Mouse (Mus musculus) heart, embryonic 16.5 days (tissue): ENCODE measurements around the gene Tsku. TPM values are rescaled to one million over a fixed set of nuclear protein-coding genes. Genes with fewer than 3 reads are reported as not detected.

Experiments
- ATAC-seq: fragments of 200-750 bp; cut with Nextera tagmentation; replicated peaks from 2 replicates; pipeline ENCODE4 v1.8.0; 2017; ENCODE audit warnings: moderate number of reproducible peaks; ENCODE audit not compliant: insufficient read depth, low FRiP score; ENCODE audit errors: extremely low read depth
- H3K27ac ChIP-seq: fragments of 300-500 bp; sonication (generic); 2 replicates; pipeline ENCODE4 v1.5.1; 2014; ENCODE audit warnings: mild to moderate bottlenecking, low read length, control low read depth, moderate library complexity
- H3K27me3 ChIP-seq: fragments of 300-500 bp; sonication (generic); 2 replicates; pipeline ENCODE4 v1.6.1; 2014; ENCODE audit warnings: low read length, mixed read lengths; ENCODE audit not compliant: control insufficient read depth, insufficient read depth
- H3K36me3 ChIP-seq: fragments of 300-500 bp; sonication (generic); 2 replicates; pipeline ENCODE4 v1.6.1; 2014; ENCODE audit not compliant: control insufficient read depth, insufficient read depth
- H3K4me1 ChIP-seq: fragments of 300-500 bp; sonication (generic); 2 replicates; pipeline ENCODE4 v1.6.1; 2014; ENCODE audit warnings: low read length, mixed read lengths; ENCODE audit not compliant: control insufficient read depth, insufficient read depth
- H3K4me2 ChIP-seq: fragments of 300-500 bp; sonication (generic); 2 replicates; pipeline ENCODE4 v1.6.1; 2014; ENCODE audit warnings: low read depth, mild to moderate bottlenecking, control low read depth, low read length
- H3K4me3 ChIP-seq: fragments of 300-500 bp; sonication (generic); 2 replicates; pipeline ENCODE4 v1.5.1; 2014; ENCODE audit warnings: mild to moderate bottlenecking, control low read depth, low read length
- H3K9ac ChIP-seq: fragments of 300-500 bp; sonication (generic); 2 replicates; pipeline ENCODE4 v1.6.1; 2014; ENCODE audit warnings: low read length, control low read depth
- H3K9me3 ChIP-seq: fragments of 300-500 bp; sonication (generic); replicated peaks from 2 replicates; pipeline ENCODE4 v1.6.1; 2016; ENCODE audit warnings: low read length; ENCODE audit not compliant: control insufficient read depth
- WGBS: fragments of 180-500 bp; shearing (Covaris S2); extraction: QIAGEN DNeasy Blood & Tissue Kit; methylation state at CpG from one replicate; pipeline ENCODE4 v1.1.7; 2014; 5-methylcytosine and 5-hydroxymethylcytosine counted together
- polyA plus RNA-seq: library from polyadenylated mRNA; unstranded; fragments of >200 nt; fragmentation: Nextera tagmentation; extraction: Ambion mirVana; gene quantifications from 2 replicates; pipeline ENCODE4 v1.2.1, GENCODE M21; 2015

Gene Tsku
- polyA plus RNA-seq, 1 experiment from 2014 or later: 3.2 TPM

DNA sequence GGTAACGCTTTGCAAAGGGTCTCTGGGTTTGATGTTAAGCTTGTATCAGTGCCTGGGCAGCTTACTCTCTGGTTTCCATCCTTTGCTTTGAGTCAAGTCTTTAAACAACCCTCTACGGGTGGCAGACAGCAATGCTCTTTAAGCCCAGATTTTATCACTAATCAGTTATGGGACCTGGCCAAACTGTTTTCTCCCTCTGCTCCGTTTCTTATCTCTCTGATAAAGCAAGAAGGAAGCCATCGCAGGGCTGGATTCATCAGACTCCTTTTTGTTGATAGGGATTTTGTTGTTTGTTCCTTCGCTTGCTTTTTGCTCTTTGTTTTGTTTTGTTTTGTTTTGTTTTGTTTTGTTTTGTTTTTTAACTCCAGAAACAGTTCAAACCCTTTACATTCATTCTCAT, 20.8 kb downstream of the Tsku start:
- no peaks in the 10 kb centered on the region for H3K36me3 ChIP-seq
- H3K9ac ChIP-seq: no peak overlapping the region
- WGBS: 37% methylated on average over 5 of the region's 5 CpGs
- no peak overlapping the region for H3K4me2 ChIP-seq
- H3K4me1 ChIP-seq: peaks cover 3% of the 10 kb centered on the region; the same call in 1 of the 2 replicates
- H3K27ac ChIP-seq: no peak overlapping the region
- H3K9me3 ChIP-seq: no peaks in the 10 kb centered on the region
- ATAC-seq: no peak
- H3K4me3 ChIP-seq: no peak overlapping the region
- H3K27me3 ChIP-seq: peaks cover 3% of the 10 kb centered on the region; the same call in 1 of the 2 replicates

DNA sequence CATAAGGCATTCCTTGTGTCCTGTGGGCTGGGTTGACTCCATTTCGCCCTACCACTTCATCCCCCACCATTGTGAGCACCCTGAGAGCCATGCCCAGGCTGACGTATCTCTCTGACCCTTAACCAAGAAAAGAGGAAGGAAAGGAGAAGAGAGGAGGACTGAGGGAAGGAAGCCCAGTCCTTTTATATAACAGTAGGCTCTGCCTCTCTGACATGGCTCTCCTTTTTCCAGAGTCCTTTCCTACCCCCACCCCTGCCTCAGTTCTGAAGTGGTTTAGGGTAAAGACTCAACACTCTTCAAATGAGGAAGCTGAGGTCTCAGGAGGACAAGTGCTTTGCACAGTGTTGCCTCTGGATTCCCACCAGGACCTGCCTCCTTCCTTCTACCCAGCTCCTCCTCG, 27.1 kb downstream of the Tsku start:
- Histone ChIP-seq H3K9ac (no peak overlapping the region), H3K27ac (no peak overlapping the region), H3K4me2 (no peak overlapping the region), H3K9me3 (no peaks in the 10 kb centered on the region), H3K27me3 (no peaks in the 10 kb centered on the region), H3K4me1 (peaks cover 22% of the 10 kb centered on the region), H3K36me3 (no peaks in the 10 kb centered on the region), H3K4me3 (no peak overlapping the region)
- WGBS: 59% methylated on average over 3 of the region's 3 CpGs
- no peak for ATAC-seq

DNA sequence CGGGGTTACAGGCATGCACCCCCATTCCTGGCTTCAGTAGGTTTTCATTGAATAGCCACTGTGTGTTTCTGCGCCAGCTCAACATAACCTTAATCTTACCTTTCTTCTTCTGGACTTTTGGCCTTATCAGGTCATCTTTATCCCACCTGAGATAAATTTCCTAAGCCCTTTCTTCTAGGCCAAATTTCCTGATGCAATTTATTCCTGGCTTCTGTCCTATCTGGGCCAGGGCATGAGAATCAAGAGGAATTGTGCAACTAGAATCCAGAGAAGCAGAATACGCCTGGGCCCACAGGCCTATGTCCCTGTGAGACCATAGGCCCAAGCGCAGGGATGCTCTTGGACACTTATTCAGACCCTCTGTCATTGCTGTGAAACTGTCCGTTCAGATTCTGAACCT, 27.6 kb downstream of the Tsku start:
- WGBS: 81% methylated on average over 5 of the region's 5 CpGs
- Histone ChIP-seq H3K9me3 (no peaks in the 10 kb centered on the region), H3K27ac (no peak overlapping the region), H3K27me3 (no peaks in the 10 kb centered on the region), H3K4me1 (peaks cover 22% of the 10 kb centered on the region), H3K4me2 (no peak overlapping the region), H3K9ac (no peak overlapping the region), H3K4me3 (no peak overlapping the region), H3K36me3 (no peaks in the 10 kb centered on the region)
- ATAC-seq: no peak

DNA sequence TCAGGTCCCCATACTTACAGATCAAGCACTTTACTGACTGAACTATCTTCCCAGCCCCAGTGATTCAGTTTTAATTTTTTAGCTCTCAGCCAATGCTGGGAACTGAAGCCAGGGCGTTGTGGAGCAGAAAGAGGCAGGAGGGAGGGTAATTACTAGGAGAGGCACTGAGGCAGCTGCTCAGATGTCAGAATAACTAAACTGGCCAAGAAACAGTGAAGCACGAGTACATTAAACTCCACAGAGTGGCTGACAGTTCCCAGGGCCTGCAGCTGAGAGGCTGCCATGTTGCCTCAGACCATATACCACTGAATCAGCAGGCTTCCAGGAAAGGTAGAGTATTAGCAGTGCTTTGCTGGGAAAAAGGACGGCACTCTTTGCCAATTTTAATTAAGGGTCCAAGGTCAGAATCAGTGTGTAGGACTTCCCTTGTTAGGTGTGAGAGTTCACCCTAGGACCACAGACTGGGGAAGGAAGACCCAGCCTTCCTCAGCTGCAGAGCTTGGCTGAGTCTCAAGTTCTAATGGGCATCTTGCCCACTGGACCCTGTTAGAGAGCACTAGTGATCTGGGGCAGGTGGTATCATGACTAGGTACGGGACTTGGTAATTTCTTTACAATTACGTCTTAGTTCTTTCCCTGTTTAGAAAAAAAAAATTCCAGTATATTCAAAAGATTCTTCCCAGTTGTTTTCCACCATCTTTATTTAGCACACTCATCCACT, 28.3 kb downstream of the Tsku start:
- no peak for ATAC-seq
- WGBS: 75% methylated on average over 5 of the region's 5 CpGs
- no peaks in the 10 kb centered on the region for H3K9me3 ChIP-seq
- H3K36me3 ChIP-seq: no peaks in the 10 kb centered on the region
- no peak overlapping the region for H3K4me2 ChIP-seq
- no peaks in the 10 kb centered on the region for H3K27me3 ChIP-seq
- no peak overlapping the region for H3K4me3 ChIP-seq
- H3K27ac ChIP-seq: no peak overlapping the region
- H3K9ac ChIP-seq: no peak overlapping the region
- H3K4me1 ChIP-seq: peaks cover 22% of the 10 kb centered on the region

DNA sequence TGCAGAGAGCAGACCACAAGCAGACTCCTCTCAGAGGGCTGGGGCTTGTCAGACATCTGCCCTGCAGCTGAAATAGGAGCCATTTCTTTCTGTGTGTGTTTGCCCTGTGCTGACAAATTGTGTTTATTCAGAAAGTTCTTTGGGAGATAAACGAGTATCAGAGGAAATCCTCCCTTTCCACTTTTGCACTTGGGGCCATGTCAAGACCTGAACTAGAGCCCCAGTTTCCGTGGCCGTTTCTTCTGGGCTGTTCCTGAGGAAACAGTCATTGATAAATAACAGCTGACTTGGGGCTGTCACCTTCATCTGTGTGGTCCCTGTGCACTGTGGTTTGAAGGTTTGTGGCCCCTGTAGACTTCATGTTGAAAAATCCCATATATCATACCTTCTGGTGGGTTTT, 29.2 kb downstream of the Tsku start:
- Histone ChIP-seq H3K4me1 (peaks cover 22% of the 10 kb centered on the region), H3K36me3 (no peaks in the 10 kb centered on the region), H3K9ac (no peak overlapping the region), H3K4me2 (no peak overlapping the region), H3K9me3 (no peaks in the 10 kb centered on the region), H3K4me3 (no peak overlapping the region), H3K27me3 (no peaks in the 10 kb centered on the region), H3K27ac (no peak overlapping the region)
- 28% methylated on average over 3 of the region's 3 CpGs for WGBS
- ATAC-seq: no peak

DNA sequence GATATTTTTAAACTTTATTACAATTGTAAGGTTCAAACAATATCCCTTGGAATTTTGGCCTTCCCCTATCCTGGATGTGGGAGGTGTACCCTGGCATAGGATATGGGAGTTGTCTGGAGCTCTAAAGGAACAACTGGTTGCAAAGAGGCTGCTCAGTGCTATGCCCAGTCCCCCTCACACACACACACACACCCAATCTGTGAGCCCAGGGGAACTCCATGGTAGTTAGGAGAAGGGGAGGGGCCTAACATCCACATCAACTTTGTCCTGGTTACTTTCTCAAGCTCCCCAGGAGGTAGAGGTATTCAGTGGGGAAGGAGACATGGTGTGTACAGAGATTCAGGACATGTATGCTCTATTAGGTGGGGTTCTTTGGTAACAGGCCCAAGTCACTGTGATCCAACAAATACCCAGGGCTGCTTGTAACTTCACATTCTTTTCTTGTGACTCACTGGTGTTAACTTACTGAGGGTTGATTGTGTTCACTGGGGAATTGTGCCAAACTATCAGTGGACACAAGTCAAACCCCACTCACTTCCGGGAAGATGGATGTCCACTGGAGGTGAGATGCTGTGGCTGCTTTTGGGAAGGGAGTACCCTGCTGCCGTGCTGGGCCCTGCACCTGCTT, 30.6 kb downstream of the Tsku start:
- Histone ChIP-seq H3K27me3 (no peaks in the 10 kb centered on the region), H3K9me3 (no peaks in the 10 kb centered on the region), H3K4me3 (no peak overlapping the region), H3K27ac (no peak overlapping the region), H3K9ac (no peak overlapping the region), H3K36me3 (no peaks in the 10 kb centered on the region), H3K4me2 (no peak overlapping the region), H3K4me1 (peaks cover 22% of the 10 kb centered on the region)
- ATAC-seq: 0 out of 2 replicates have a peak, but pooled peaks have one; percentile 24
- WGBS: 22% methylated on average over 2 of the region's 2 CpGs

DNA sequence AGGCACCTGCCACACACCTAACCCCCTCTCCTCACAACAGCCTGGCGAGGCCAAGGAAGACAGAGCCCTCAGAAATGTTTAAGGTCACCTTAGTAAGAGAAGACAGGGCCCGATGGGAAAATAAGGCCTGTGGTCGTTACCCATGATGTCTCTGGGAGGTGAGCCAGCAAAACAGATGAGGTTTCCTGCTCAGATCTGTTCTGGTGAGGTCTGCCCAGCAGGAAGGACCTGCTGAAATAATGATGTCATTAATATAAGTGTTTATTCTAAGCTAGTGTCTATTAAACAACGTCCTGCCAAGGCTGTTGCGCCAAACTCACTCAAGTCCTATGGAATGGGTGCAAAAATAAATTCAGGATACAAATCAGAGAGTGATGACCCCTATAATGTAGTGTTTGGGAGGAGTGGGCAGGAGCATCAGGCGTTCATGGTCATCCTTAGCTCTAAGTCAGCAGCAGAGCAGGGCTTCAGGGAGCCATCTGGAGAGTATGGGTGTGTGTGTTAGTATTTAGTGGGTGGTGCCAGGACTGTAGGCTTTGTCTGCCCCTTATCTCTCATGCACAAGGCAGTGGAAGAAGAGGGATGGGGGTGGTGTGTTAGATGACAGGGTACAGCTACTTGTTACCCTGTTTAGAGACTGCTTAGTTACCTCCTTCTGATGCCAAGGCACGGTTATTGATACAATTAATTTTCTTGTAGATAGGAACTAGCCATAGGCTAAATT, 31.3 kb downstream of the Tsku start:
- 0 out of 2 replicates have a peak, but pooled peaks have one; percentile 29 for ATAC-seq
- no peak overlapping the region for H3K4me2 ChIP-seq
- H3K27ac ChIP-seq: no peak overlapping the region
- no peak overlapping the region for H3K4me3 ChIP-seq
- H3K9ac ChIP-seq: no peak overlapping the region
- WGBS: 51% methylated on average over 7 of the region's 7 CpGs
- peaks cover 22% of the 10 kb centered on the region for H3K4me1 ChIP-seq
- H3K27me3 ChIP-seq: no peaks in the 10 kb centered on the region
- H3K36me3 ChIP-seq: no peaks in the 10 kb centered on the region
- H3K9me3 ChIP-seq: no peaks in the 10 kb centered on the region

DNA sequence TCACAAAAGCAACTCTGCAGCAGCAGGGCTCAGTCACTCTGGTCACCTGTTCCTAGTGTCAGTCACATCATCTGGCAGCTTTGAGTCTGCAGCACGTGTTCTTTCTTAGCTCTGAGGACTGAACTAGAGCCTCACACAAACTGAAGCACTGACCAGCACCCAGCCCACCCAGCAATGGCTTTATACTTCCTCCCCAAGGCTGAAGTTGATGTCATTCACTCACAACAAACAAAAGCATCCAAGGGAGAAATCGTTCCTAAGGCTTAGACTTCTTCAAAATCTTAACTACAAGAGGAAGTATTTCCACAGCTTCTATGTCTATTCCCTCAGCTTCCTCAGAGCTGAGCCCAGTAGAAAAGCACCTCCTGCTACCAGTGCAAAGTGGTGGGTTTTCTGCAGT, 32.8 kb downstream of the Tsku start:
- Histone ChIP-seq H3K27ac (no peak overlapping the region), H3K9ac (no peak overlapping the region), H3K9me3 (no peaks in the 10 kb centered on the region), H3K27me3 (no peaks in the 10 kb centered on the region), H3K4me3 (no peak overlapping the region), H3K4me1 (peaks cover 22% of the 10 kb centered on the region), H3K4me2 (no peak overlapping the region), H3K36me3 (no peaks in the 10 kb centered on the region)
- ATAC-seq: no peak
- WGBS: 51% methylated on average over 2 of the region's 2 CpGs

DNA sequence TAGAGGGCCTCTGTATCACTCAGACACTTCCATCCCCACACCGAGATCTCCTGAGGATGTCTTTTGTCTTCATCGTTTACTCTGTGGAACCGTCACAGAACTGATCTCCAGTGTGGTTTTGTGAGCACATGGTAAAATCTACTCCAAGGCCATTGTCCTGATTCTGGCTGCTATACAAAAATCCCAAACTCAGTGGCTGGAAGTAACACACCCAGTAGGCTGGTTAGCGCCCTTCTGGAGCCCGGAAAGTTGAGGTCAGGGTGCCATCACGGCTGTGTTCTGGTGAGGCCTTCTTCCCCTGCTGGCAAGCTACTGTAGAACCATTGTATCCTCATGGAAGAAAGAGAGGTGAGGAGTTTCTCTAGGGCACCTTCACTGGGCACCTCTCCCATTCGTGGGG, 35.1 kb downstream of the Tsku start:
- H3K36me3 ChIP-seq: no peaks in the 10 kb centered on the region
- H3K9ac ChIP-seq: no peak overlapping the region
- H3K27ac ChIP-seq: no peak overlapping the region
- H3K27me3 ChIP-seq: no peaks in the 10 kb centered on the region
- no peak overlapping the region for H3K4me3 ChIP-seq
- H3K4me1 ChIP-seq: peaks cover 22% of the 10 kb centered on the region
- no peak overlapping the region for H3K4me2 ChIP-seq
- H3K9me3 ChIP-seq: no peaks in the 10 kb centered on the region
- ATAC-seq: no peak
- WGBS: 80% methylated on average over 7 of the region's 7 CpGs
